In genomic region chr9:70007506-70008248, GRCm38 (mm10) we compare ENCODE assay signal across 33 mouse cellular contexts. TPM values are rescaled to one million over a fixed set of nuclear protein-coding genes. Genes with fewer than 3 reads are reported as not detected.
DNase-seq lines count a peak whose midpoint lies in the region; ATAC-seq and TF ChIP-seq lines count a peak whose summit lies in the region.
"Had no signal": no experiment of that assay in that cellular context is flagged by ENCODE, and none has a peak within 500 bp of the region (broad histone marks: within the 10 kb centered on the region; RNA-seq: fewer than 3 reads in every experiment).

No protein-coding gene starts in this region.

- peak; percentile 16 to 51 for DNase-seq in layer of hippocampus, adult 18-20 months (ENCODE audit: low spot score in 2 of 2)
- DNase-seq in layer of hippocampus, postnatal 14 days (ENCODE audit: low spot score in 2 of 2), result no peak
- DNase-seq in liver, postnatal 0 days, result no peak
- peak; percentile 46 for DNase-seq in layer of hippocampus, adult 9-11 months
- DNase-seq in embryo, embryonic 10.5 days (ENCODE audit: low spot score), result no peak
- DNase-seq: adrenal gland, adult 2 months; adrenal gland, postnatal 14 days; cerebellum, adult 11 months; cerebellum, adult 2 months; cerebellum, adult 9-11 months; cerebellum, postnatal 25 days; embryo, embryonic 11 days; gastrocnemius, postnatal 10 days; gastrocnemius, postnatal 36 days; heart, postnatal 10 days; heart, postnatal 36 days had no signal

- no peak for TF ChIP-seq EP300 in liver, postnatal 0 days (IDR thresholded peaks at IDR 0.05; ENCODE audit: low read depth)

- peak overlapping the region; percentile 58 for H3K27ac ChIP-seq in liver, postnatal 0 days (ENCODE audit: low read depth)
- H3K27ac ChIP-seq in liver, embryonic 12.5 days, result no peak overlapping the region
- H3K27ac ChIP-seq: embryonic facial prominence, embryonic 10.5 days; embryonic facial prominence, embryonic 13.5 days; forebrain, embryonic 12.5 days; forebrain, embryonic 15.5 days; heart, embryonic 15.5 days; hindbrain, embryonic 10.5 days; hindbrain, embryonic 13.5 days had no signal

- H3K36me3 ChIP-seq in liver, postnatal 0 days (replicated peaks; ENCODE audit: insufficient read depth, low read length), result peaks cover 34% of the 10 kb centered on the region
- H3K36me3 ChIP-seq in liver, embryonic 12.5 days, result peaks cover 68% of the 10 kb centered on the region

- no peak overlapping the region for H3K4me2 ChIP-seq in liver, postnatal 0 days (ENCODE audit: low read depth, low read length)
- no peak overlapping the region for H3K4me2 ChIP-seq in liver, embryonic 12.5 days
- H3K4me2 ChIP-seq: embryonic facial prominence, embryonic 13.5 days; forebrain, embryonic 12.5 days; forebrain, embryonic 15.5 days; heart, embryonic 12.5 days; heart, embryonic 15.5 days; hindbrain, embryonic 13.5 days had no signal

- 74% methylated on average over 14 of the region's 14 CpGs for WGBS in liver, postnatal 0 days (ENCODE audit: insufficient replicate concordance)
- WGBS in liver, embryonic 12.5 days (ENCODE audit: insufficient replicate concordance), result 80% methylated on average over 14 of the region's 14 CpGs

- no peak overlapping the region for H3K4me3 ChIP-seq in liver, postnatal 0 days (ENCODE audit: low read depth, low read length)
- H3K4me3 ChIP-seq in liver, embryonic 12.5 days, result no peak overlapping the region
- H3K4me3 ChIP-seq: embryonic facial prominence, embryonic 10.5 days; embryonic facial prominence, embryonic 13.5 days; erythroblast, embryonic 14.5 days; forebrain, embryonic 12.5 days; forebrain, embryonic 15.5 days; heart, embryonic 12.5 days; heart, embryonic 15.5 days; hindbrain, embryonic 10.5 days; hindbrain, embryonic 13.5 days had no signal

- H3K9ac ChIP-seq in liver, postnatal 0 days (replicated peaks), result no peak overlapping the region
- H3K9ac ChIP-seq in liver, embryonic 12.5 days, result no peak overlapping the region
- H3K9ac ChIP-seq: embryonic facial prominence, embryonic 13.5 days; forebrain, embryonic 12.5 days; forebrain, embryonic 15.5 days; heart, embryonic 12.5 days; heart, embryonic 15.5 days; hindbrain, embryonic 13.5 days had no signal

- H3K4me1 ChIP-seq in liver, postnatal 0 days (ENCODE audit: insufficient read depth), result peaks cover 18% of the 10 kb centered on the region
- peaks cover 30% of the 10 kb centered on the region for H3K4me1 ChIP-seq in liver, embryonic 12.5 days
- H3K4me1 ChIP-seq: embryonic facial prominence, embryonic 10.5 days; embryonic facial prominence, embryonic 13.5 days had no signal

- H3K9me3 ChIP-seq in liver, postnatal 0 days (ENCODE audit: low read length), result no peaks in the 10 kb centered on the region
- H3K9me3 ChIP-seq in liver, embryonic 12.5 days (replicated peaks), result no peaks in the 10 kb centered on the region
- H3K9me3 ChIP-seq: embryonic facial prominence, embryonic 10.5 days; embryonic facial prominence, embryonic 13.5 days; forebrain, embryonic 12.5 days; forebrain, embryonic 15.5 days; heart, embryonic 12.5 days; heart, embryonic 15.5 days; hindbrain, embryonic 10.5 days; hindbrain, embryonic 13.5 days had no signal

- TF ChIP-seq CTCF in liver, postnatal 0 days (IDR thresholded peaks at IDR 0.05; ENCODE audit: low read depth), result no peak

- no peak for ATAC-seq in liver, postnatal 0 days
- no peak for ATAC-seq in liver, embryonic 12.5 days
- ATAC-seq: CD4-positive, CD25-positive, alpha-beta regulatory T cell, adult 4 months; forebrain, embryonic 15.5 days; hindbrain, embryonic 16.5 days had no signal

- no peaks in the 10 kb centered on the region for H3K27me3 ChIP-seq in liver, postnatal 0 days (ENCODE audit: insufficient read depth, low read length)
- H3K27me3 ChIP-seq in liver, embryonic 12.5 days (replicated peaks), result no peaks in the 10 kb centered on the region
- H3K27me3 ChIP-seq: embryonic facial prominence, embryonic 13.5 days; forebrain, embryonic 12.5 days; forebrain, embryonic 15.5 days; heart, embryonic 12.5 days; heart, embryonic 15.5 days; hindbrain, embryonic 13.5 days had no signal

RNA-seq across cellular contexts. Expression of gene Gtf2a2, which starts 4.7 kb away (rescaled TPM):
- total RNA-seq in layer of hippocampus, adult 18-20 months (2021), result 10 to 100 TPM; 48.8 to 50.7 TPM
- total RNA-seq in layer of hippocampus, postnatal 14 days (2021), result 10 to 100 TPM; 63.3 to 65.0 TPM
- 149 and 154 TPM in 2 replicates for polyA plus RNA-seq in liver, postnatal 0 days (2015; fragmentation: Nextera tagmentation; extraction: Ambion mirVana)
- 170 and 171 TPM in 2 replicates for polyA plus RNA-seq in liver, embryonic 12.5 days (2016; fragmentation: Nextera tagmentation; extraction: Ambion mirVana)

RNA-seq across cellular contexts. Expression of gene Bnip2, which starts 18.4 kb away (rescaled TPM):
- total RNA-seq in layer of hippocampus, adult 18-20 months (2021), result 10 to 100 TPM; 37.9 to 38.0 TPM
- total RNA-seq in layer of hippocampus, postnatal 14 days (2021), result 10 to 100 TPM; 31.9 to 43.6 TPM
- polyA plus RNA-seq in liver, postnatal 0 days (2015; fragmentation: Nextera tagmentation; extraction: Ambion mirVana), result 38.4 and 42.5 TPM in 2 replicates
- 60.1 and 61.4 TPM in 2 replicates for polyA plus RNA-seq in liver, embryonic 12.5 days (2016; fragmentation: Nextera tagmentation; extraction: Ambion mirVana)

RNA-seq across cellular contexts. Expression of gene Gcnt3, which starts 30.2 kb away (rescaled TPM):
- total RNA-seq in layer of hippocampus, adult 18-20 months (2021), result not detected
- not detected for total RNA-seq in layer of hippocampus, postnatal 14 days (2021)
- polyA plus RNA-seq in liver, postnatal 0 days (2015; fragmentation: Nextera tagmentation; extraction: Ambion mirVana), result not detected in 2 replicates
- not detected in 2 replicates for polyA plus RNA-seq in liver, embryonic 12.5 days (2016; fragmentation: Nextera tagmentation; extraction: Ambion mirVana)
- total RNA-seq: adrenal gland, postnatal 14 days; adrenal gland, postnatal 4 days; common myeloid progenitor, adult 5-6 weeks; gastrocnemius, adult 18-20 months; gastrocnemius, postnatal 10 days; gastrocnemius, postnatal 36 days; granulocyte monocyte progenitor cell, adult 5-6 weeks; heart, postnatal 10 days; heart, postnatal 36 days; MEL had no signal
- polyA plus RNA-seq: adrenal gland, adult 2 months; CD4-positive, CD25-positive, alpha-beta regulatory T cell, adult 4 months; cerebellum, adult 2 months; embryonic facial prominence, embryonic 10.5 days; erythroblast, embryonic 14.5 days; forebrain, embryonic 12.5 days; forebrain, embryonic 15.5 days; heart, embryonic 12.5 days; heart, embryonic 15.5 days; hindbrain, embryonic 10.5 days; hindbrain, embryonic 13.5 days; hindbrain, embryonic 16.5 days had no signal

Comparison
In these comparisons a context has a peak if more than half of its experiments do, and no peak if none do; other contexts are left out.
1. DNase-seq: peak in layer of hippocampus, adult 18-20 months (2 of 2) and layer of hippocampus, adult 9-11 months (single experiment); none in layer of hippocampus, postnatal 14 days (0 of 2), liver, postnatal 0 days (single experiment) and embryo, embryonic 10.5 days (single experiment).